Mouse (Mus musculus): ENCODE measurements around the gene 8030411F24Rik.
"Not testable (repeated sequence)": the region's sequence is repeated elsewhere in the genome, so short reads cannot be mapped to it uniquely, and the experiment has no call there.

The 8030411F24Rik gene

DNA sequence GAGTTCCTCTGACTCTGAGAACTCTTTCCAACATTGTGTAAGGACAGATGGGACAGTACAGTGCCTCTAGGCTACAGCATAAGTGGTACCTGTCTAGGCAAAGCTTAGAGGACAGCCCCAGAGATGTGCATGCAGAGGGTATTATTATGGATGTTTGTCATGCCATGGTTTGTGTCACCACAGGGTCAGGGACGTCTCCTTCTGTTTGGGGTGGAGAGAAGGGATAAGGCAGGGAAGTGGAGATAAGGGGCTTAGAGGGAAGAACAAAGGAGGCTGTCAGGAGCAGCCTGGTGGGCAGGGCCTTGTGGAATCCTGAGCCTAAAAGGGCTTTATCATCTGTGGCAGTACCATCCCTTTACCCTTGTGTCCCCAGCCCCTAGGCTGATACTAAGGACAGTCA lies at the start of gene 8030411F24Rik:
Gene 8030411F24Rik (plus strand): TSS at position 301 of the 400 bp plus-strand sequence.
- no peak for DNase-seq (ENCODE audit: low spot score)

GRCm38 (mm10) chr2:148732327-148733000 lies 49.3 kb upstream of the 8030411F24Rik start, which contains the start of gene Napb:
Gene Napb, minus strand, starts transcription at chr2:148732467.
- DNase-seq (ENCODE audit: low spot score): peak; percentile 66

GRCm38 (mm10) chr2:148743001-148743400 lies 38.8 kb upstream of the 8030411F24Rik start:
- DNase-seq (ENCODE audit: low spot score): no peak

- DNase-seq (ENCODE audit: low spot score): no peak
Measured at GRCm38 (mm10) chr2:148743846-148744407, 37.9 kb upstream of the 8030411F24Rik start.

DNA sequence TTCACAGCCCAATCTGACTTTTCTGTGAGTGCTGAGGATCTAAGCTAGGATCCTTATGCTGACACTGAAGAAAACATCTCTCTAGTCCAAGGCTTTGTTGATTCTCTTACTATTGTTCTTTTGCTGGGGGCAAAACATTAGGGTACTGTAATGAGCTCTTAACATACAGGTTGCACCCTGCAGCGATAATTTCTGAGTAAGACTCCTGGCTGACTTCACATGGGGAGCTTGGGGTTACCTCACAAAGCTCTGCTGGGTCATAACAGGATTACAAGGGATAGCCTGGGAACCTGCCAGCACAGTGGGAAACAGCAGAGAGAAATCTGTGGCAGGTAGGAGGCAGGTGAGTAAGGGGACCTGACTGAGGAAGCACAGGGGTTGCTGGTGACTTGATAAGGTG lies 31.8 kb upstream of the 8030411F24Rik start, which contains the start of gene Cstl1:
Gene Cstl1 (plus strand): TSS at position 301 of the 400 bp plus-strand sequence.
- no peak for DNase-seq (ENCODE audit: low spot score)

DNA sequence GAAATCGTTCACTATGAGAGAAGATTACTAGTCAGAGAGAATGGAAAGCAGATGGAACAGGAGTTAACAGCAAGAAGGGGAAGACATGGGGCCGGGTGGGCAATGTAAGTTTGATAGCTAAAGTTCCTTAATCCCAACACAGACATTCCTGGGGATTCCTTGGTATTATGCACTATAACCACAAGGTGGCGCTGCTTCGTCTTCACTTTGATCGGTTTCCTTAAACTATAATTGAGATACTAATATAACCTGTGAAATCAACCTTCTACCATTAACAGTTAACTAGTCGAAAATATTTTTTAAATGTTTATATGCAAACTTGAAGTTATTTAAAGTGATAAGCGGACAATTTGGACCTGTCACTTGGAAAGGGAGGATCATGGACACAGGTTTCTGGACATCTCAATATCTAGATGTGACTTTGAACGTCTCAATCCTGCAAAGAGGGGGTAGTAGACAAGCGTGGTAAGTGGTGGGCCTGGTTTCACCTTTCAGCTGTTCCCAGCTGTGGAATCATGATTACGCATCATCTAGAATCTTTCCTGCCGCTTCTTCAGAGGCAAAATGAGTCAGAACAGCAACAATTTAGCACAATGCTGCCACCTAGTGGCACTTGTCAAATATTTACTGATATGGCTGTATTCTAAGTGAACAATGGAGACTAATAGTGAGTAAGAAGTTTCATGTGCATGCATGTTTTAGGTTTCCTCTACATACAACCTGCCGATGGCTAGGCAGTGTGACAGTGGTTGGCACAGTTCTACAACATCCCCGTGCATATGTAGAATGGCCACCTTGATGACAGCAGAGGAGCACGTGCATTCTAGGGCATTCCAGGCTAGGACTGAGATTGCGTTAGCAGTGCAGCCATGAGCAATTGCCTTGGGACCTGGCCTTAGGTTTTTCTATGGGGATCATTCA lies 29.7 kb upstream of the 8030411F24Rik start:
- DNase-seq (ENCODE audit: low spot score): peak; percentile 55

DNA sequence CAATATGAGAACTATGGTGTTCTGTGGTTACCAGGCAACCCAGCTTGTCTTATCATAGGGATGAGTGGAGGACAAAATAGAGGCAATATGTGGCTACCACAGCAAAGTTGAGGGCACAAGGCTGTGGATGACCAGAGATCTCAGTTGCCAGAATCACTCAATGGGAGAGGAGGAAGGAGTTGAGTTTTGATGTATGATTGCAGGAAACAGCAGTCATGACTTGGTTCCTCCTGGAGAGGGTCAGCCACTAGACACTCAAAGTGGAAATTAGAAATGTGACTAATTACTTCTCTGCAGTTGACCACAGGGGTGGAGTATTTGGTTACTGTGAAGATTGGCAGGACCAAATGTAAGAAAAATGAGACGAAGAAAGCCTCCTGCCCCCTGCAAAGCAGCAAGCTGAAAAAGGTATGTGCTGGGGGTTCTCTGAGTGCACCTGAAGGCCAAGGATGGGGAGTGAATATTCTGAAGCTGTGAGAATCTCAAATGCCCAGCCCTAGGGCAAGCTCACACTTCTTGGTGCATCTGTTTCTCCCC lies 27.4 kb upstream of the 8030411F24Rik start:
- DNase-seq (ENCODE audit: low spot score): no peak

DNA sequence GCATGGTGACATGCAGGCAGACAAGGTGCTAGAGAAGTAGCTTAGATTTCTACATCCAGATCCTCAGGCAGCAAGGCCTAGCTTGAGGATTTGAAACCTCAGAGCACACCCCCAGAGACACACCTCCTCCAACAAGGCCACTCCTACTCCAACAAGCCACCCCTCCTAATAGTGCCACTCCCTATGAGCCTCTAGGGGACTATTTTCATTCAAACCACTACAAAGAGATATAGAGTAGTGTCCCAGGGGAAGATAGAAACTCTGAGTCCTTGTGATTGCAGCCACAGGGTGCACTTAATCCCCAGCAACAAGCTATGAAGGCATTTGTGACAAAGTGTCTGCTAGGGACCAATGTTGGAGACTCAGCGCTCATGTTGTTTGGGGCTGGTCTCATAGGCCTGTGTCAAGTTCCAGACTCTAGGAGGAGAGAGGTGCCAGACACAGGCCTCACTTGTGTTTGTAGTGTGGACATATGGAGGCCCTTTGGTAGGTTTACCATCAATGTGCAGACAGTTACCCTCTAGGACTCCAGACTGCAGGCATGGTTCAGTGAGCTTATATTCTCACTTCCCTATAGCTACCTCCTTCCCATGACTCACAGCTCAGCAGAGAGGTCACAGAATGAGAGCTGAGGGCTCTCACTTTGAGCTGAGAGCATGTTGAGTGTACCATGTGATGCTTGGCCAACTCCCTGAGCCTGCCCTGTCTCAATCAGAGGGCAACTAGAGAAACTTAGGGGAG lies 18.0 kb upstream of the 8030411F24Rik start:
- DNase-seq (ENCODE audit: low spot score): no peak

DNA sequence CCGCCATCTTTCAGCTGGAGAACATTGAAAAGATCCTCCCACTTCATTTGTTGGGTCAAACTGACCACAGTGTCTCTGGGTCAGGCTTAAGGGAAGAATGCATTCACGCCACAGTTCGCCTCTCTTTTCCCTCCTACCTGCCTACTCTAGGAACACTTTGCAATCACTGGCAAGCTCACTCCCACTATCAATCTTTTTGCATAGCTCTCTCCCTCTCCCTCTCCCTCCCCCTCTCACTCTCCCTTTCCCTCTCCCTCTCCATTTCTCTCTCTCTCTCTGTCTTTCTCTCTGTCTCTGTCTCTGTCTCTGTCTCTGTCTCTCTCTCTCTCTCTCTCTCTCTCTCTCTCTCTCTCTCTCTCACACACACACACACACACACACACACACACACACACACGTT lies 10.4 kb upstream of the 8030411F24Rik start, which contains the start of gene Cst11:
Gene Cst11 (minus strand): TSS at position 101 of the 400 bp plus-strand sequence.
- DNase-seq (ENCODE audit: low spot score): not testable (repeated sequence)

DNA sequence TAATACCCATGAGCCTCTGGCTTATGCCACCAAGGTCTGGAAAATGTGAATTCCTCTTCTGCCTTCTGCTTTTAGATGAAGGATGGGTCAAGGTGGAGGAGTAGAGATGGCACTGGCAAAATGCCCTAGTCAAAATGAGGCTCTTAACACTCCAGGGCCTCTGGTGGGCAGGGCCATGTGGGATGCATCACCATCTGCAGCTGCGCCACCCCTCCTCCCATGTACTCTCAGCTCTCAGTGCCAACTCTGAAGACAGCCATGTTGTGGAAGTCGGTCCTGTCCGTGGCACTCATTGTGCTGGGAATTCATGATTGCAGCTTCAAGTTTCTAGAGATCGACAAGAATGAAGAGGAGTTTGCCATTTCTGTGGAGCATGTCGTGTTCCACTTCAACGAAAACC lies 7.3 kb downstream of the 8030411F24Rik start, which contains the start of gene Cst12:
Gene Cst12 (plus strand): TSS at position 220 of the 400 bp plus-strand sequence.
- DNase-seq (ENCODE audit: low spot score): no peak

DNA sequence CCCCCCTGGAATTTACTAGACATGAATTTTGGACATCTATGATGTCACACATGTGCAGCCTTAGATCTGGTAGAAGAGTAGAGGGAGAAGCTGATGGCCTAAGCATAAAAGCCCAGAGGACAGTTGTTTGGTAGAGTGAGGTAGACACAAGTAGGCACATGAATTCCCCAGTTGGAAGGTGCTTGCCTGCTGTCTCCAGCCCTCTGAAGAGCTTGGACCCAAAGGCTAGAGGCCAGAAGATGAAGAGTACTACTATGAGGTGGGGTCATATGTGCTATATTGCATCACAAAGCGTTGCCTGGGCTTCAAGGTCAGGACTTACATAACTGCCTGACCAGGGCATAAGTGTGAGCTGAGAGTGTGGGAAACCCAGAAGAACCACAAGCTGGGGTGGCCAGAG lies 16.7 kb downstream of the 8030411F24Rik start, which contains the start of gene Cst8:
Gene Cst8 (plus strand): TSS at position 301 of the 400 bp plus-strand sequence.
- DNase-seq (ENCODE audit: low spot score): no peak

DNA sequence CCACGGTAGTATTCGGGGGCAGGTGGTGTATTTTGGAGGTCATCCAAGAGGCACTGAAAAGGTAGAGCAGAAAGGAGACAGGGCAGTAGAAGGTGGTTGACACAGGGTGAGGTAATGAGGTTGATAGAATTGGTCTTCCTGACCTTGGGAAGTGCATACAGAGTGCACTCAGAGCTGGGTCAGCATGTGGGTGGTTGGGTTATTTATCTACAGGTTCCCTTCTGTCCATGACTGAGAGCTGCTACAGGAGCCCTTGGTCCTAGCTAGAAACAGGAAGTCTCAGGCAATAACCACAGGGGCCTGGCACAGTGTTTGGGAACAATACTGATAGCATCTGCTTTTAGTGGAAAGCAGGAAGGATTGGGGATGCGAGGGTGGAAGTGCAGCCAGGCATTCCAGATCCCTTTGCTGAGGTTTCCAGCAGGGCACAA lies 19.7 kb downstream of the 8030411F24Rik start:
- no peak for DNase-seq (ENCODE audit: low spot score)

GRCm38 (mm10) chr2:148806696-148807095 lies 24.9 kb downstream of the 8030411F24Rik start:
- no peak for DNase-seq (ENCODE audit: low spot score)

DNA sequence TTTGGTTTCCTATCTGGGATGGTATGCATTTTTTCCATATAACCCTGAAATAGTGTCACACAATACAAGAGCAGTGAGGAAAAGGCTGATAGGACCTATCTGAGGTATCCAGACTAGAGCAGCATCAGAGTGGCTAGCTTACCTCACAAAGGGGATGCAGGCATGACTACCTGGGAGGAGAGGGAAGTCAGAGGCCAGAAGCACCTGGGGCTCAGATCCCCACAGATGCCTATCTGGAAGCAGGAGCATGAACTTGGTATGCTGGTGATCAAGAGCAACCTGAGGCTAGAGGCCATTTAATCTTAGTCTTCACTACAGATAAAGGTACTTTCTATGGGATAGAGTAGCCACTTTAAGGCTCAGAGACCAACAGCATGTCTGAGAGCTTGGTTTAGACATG lies 38.1 kb downstream of the 8030411F24Rik start, which contains the start of gene Cst13:
Gene Cst13 (plus strand): TSS at position 173 of the 400 bp plus-strand sequence.
- no peak for DNase-seq (ENCODE audit: low spot score)

GRCm38 (mm10) chr2:148825986-148826385 lies 44.2 kb downstream of the 8030411F24Rik start:
- DNase-seq (ENCODE audit: low spot score): no peak

DNA sequence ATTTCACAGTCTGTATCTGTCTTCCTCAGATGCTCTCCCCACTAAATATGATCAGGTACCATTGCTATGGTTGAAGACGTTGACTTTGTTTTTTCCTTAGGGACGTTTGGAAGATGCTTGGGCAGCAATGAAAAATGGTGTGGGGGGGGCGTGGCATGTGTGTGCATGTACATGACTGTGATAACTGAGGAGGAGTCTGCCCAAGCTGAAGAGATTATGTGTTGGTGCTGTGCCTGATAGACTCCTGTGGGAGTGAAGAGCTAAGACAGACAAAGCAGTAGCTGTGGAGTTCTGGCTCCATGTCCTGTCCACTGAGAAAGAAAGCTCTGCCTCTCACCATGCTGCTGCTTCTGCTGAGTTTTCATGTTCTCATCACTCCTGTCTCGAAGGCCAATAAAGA lies 53.1 kb downstream of the 8030411F24Rik start, which contains the start of gene Cst9:
Gene Cst9 (plus strand): TSS at position 236 of the 400 bp plus-strand sequence.
- no peak for DNase-seq (ENCODE audit: low spot score)

Measured in T-cell, adult 2 months (primary cell).